Mouse (Mus musculus): ENCODE results near the gene Prkce. TPM values are rescaled to one million over a fixed set of nuclear protein-coding genes. Genes with fewer than 3 reads are reported as not detected.
A peak's percentile ranks its signal among the peaks of the same experiment; 100 is the strongest.

Gene Prkce
- polyA plus RNA-seq, 1 experiment from 2014 or later: 5.5 TPM

DNA sequence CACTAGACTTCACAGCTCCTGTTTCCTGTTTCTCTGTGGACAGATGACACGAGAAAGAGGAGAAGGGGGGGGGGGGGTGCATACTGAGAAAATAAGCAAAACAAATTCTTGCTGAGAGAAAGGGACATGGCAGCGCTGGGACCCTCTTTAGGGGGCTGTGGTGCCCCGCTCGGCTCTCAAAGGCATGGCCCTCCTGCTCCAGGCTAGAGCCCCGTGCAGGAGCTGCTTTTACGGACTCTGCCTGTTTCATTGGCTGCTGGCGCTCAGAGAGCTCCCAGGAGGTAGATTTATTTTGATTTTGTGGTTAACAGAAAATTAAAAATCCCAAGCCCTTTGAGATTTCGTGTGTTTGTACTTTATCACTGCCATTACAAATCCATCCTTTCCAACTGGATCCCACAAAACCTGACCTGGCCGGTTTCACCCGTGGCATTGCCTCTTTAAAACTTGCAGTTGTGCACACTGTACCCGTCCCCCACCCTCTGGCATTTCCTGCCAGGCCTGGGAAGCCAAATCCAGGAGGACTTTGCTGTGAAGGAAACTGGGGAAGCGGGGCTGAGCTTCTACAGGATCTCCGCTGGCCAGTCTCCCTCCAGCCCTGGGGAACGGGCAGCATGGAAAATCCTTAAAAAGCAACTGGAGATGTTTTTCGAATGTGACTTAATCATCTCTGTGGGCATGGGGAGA, 331.9 kb downstream of the Prkce start:
- WGBS: 41% methylated on average over 14 of the region's 15 CpGs
- Histone ChIP-seq H3K4me1 (ENCODE audit: insufficient read depth, low read length) (peaks cover 18% of the 10 kb centered on the region), H3K9ac (replicated peaks; ENCODE audit: low read length) (peak overlapping the region; percentile 32; the same call in 1 of the 2 replicates), H3K27ac (ENCODE audit: low read length) (peak overlapping the region; percentile 83), H3K4me3 (ENCODE audit: low read length) (no peak overlapping the region), H3K4me2 (replicated peaks; ENCODE audit: low read depth, low read length) (no peak overlapping the region), H3K27me3 (ENCODE audit: insufficient read depth, low read length) (no peaks in the 10 kb centered on the region), H3K9me3 (ENCODE audit: low read length) (no peaks in the 10 kb centered on the region), H3K36me3 (ENCODE audit: insufficient read depth, low read length) (no peaks in the 10 kb centered on the region)
- peak; percentile 49; the same call in 1 of the 2 replicates for ATAC-seq (ENCODE audit: low FRiP score, low TSS enrichment)

DNA sequence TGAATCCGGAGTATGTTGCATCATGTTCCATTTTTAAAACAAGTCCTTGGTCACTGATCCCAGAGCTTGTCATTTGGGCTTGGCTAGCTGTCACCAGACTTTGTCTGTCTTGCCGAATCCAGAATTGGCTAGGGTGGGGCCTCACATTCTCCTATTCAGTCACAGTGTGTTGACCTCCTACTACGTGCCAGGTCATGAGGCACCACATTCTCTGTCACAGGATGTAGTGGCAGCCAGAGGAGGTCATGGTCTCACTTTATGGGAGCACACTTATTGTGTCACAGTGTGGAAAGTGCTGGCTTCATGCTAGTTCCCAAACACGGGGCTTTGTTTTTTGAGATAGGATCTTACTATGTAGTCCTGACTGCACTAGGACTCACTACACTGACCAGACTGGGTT, 333.8 kb downstream of the Prkce start:
- Histone ChIP-seq H3K9me3 (ENCODE audit: low read length) (no peaks in the 10 kb centered on the region), H3K27me3 (ENCODE audit: insufficient read depth, low read length) (no peaks in the 10 kb centered on the region), H3K36me3 (ENCODE audit: insufficient read depth, low read length) (no peaks in the 10 kb centered on the region), H3K4me3 (ENCODE audit: low read length) (no peak overlapping the region), H3K9ac (replicated peaks; ENCODE audit: low read length) (no peak overlapping the region), H3K27ac (ENCODE audit: low read length) (no peak overlapping the region), H3K4me1 (ENCODE audit: insufficient read depth, low read length) (peaks cover 19% of the 10 kb centered on the region), H3K4me2 (replicated peaks; ENCODE audit: low read depth, low read length) (no peak overlapping the region)
- WGBS: 77% methylated on average over 4 of the region's 4 CpGs
- ATAC-seq (ENCODE audit: low FRiP score, low TSS enrichment): no peak

DNA sequence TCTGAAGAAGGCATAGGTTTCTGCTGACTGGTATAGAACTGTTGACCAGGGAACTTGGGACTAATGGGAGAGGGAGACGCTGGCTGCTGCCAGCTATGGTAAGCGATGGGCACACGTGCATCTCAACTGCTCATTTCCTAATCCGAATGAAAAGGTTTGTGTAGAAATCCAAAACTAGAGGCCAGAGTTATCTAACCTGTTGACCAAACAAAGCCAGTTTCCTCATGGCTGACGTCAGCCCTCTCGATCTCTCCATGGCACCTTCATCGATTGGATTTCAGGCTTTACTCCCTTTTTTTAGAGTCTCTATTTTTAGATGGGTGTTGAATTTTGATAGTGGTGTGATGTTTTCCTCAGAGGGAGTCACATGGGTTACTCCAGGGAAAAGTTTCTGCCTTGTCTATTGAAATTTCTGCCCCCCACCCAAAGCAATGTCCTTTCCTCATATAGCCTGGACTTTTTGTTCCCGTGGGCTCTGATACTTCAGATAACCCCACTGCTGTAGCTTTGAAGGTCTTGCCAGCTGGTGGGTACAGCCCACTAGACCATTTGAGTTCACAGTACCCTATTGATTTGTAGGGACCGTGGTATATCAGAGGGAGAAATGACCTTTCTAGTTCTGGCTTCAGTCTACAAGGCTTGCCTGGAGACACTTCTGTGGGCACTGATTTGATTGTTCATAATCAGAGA, 335.8 kb downstream of the Prkce start:
- Histone ChIP-seq H3K36me3 (ENCODE audit: insufficient read depth, low read length) (no peaks in the 10 kb centered on the region), H3K27ac (ENCODE audit: low read length) (no peak overlapping the region), H3K9me3 (ENCODE audit: low read length) (no peaks in the 10 kb centered on the region), H3K4me3 (ENCODE audit: low read length) (no peak overlapping the region), H3K4me2 (replicated peaks; ENCODE audit: low read depth, low read length) (no peak overlapping the region), H3K4me1 (ENCODE audit: insufficient read depth, low read length) (peaks cover 28% of the 10 kb centered on the region), H3K27me3 (ENCODE audit: insufficient read depth, low read length) (no peaks in the 10 kb centered on the region), H3K9ac (replicated peaks; ENCODE audit: low read length) (no peak overlapping the region)
- WGBS: 95% methylated on average over 9 of the region's 9 CpGs
- no peak for ATAC-seq (ENCODE audit: low FRiP score, low TSS enrichment)

DNA sequence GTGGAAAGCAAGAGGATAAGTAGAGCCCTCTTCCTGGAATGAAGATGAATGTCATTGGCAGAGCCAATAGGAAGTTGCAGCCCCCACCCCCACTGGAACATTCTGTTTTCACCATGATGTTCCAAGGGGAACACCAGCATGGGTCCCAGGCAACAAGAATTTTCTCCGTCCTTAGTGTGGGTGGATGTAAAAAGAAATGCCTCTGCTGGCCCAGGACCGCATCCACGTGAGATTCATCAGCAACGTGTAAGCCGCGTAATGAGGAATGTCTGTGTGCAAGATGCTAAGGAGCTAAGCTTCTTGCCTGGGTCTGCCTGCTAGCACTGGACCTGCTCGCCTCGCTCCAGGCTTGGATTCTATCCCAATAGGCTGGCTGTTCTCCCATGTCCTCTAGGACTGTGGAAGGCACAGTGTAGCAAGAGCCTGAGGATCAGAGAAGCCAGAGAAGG, 337.6 kb downstream of the Prkce start, which contains the start of gene Gm10309:
Gene Gm10309 (minus strand): TSS at position 50 of the 449 bp plus-strand sequence.
- Histone ChIP-seq H3K36me3 (ENCODE audit: insufficient read depth, low read length) (no peaks in the 10 kb centered on the region), H3K4me3 (ENCODE audit: low read length) (no peak within 1 kb of the TSS), H3K27ac (ENCODE audit: low read length) (no peak within 1 kb of the TSS), H3K4me2 (replicated peaks; ENCODE audit: low read depth, low read length) (no peak within 1 kb of the TSS), H3K9me3 (ENCODE audit: low read length) (no peaks in the 10 kb centered on the region), H3K4me1 (ENCODE audit: insufficient read depth, low read length) (peaks cover 23% of the 10 kb centered on the region), H3K9ac (replicated peaks; ENCODE audit: low read length) (no peak within 1 kb of the TSS), H3K27me3 (ENCODE audit: insufficient read depth, low read length) (no peaks in the 10 kb centered on the region)
- no peak for ATAC-seq (ENCODE audit: low FRiP score, low TSS enrichment)
- WGBS: 84% methylated on average over 8 of the region's 8 CpGs

DNA sequence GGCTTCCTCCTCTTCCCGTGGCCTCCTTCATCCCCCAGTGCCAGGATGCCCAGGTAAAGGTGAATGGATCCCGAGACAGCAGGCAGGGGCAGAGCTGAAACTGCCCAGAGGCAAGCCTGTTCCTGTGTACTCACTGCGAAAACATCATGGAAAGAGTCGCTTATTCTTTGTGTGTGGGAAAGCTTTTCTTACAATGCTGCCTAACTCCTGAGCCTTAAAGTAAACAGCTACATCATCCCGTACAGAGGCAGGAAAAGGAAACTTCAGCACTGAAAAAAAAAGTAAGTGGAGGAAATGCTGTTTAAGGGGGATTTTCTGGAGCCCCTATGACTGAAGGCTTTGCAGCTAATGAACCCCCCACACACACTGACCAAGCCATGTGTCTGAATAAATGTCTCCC, 339.3 kb downstream of the Prkce start:
- H3K4me1 ChIP-seq (ENCODE audit: insufficient read depth, low read length): peaks cover 20% of the 10 kb centered on the region
- peak overlapping the region; percentile 47; the same call in 1 of the 2 replicates for H3K9ac ChIP-seq (replicated peaks; ENCODE audit: low read length)

DNA sequence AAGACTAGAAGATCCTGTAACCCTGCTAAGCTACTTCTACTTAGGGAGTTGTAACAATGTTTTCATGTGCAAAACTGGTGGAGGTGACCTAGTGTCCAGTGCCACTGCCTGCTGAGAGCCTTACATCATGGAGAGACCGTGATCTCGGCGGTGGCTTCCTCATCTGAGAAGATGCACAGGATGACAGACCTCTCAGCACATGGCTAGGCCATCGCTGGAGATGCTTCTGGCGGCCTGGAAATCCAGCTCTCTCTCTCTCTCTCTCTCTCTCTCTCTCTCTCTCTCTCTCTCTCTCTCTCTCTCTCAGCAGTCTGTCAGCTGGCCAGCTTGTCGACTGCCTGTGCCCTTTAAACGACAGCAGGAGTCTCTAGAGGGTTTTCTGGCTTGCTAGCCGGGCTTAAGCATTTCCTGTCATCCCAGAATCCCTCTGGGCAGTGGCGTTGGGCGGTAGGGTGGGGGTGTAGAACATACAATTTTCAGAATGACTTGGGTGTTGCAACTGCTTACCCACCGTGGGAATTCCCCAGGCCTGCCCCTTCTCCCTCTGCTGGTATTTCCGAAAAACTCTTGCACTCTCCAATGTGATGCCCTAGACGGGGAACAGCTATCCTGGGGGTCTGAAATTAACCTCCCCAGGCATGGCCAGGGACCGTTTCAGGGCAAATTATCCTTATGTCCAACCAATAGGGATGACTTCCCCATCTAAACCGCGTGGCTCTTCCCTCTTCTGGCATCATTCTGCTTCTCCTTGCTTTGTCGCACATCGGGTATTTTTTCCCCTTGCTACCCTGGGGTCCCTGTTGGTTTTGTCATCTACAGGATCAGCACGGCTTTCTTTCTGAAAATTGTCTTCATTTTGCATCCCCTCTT, 340.0 kb downstream of the Prkce start:
- no peaks in the 10 kb centered on the region for H3K9me3 ChIP-seq (ENCODE audit: low read length)
- H3K27me3 ChIP-seq (ENCODE audit: insufficient read depth, low read length): no peaks in the 10 kb centered on the region
- H3K36me3 ChIP-seq (ENCODE audit: insufficient read depth, low read length): no peaks in the 10 kb centered on the region
- H3K4me2 ChIP-seq (replicated peaks; ENCODE audit: low read depth, low read length): no peak overlapping the region
- no peak overlapping the region for H3K9ac ChIP-seq (replicated peaks; ENCODE audit: low read length)
- peak overlapping the region; percentile 82 for H3K27ac ChIP-seq (ENCODE audit: low read length)
- no peak for ATAC-seq (ENCODE audit: low FRiP score, low TSS enrichment)
- peaks cover 20% of the 10 kb centered on the region for H3K4me1 ChIP-seq (ENCODE audit: insufficient read depth, low read length)
- H3K4me3 ChIP-seq (ENCODE audit: low read length): no peak overlapping the region
- WGBS: 63% methylated on average over 19 of the region's 19 CpGs

More for the DNA sequence above, 339.3 kb downstream of the Prkce start:
- H3K9me3 ChIP-seq (ENCODE audit: low read length): no peaks in the 10 kb centered on the region
- 0 out of 2 replicates have a peak overlapping the region, but pooled peaks have one; percentile 0 for H3K4me2 ChIP-seq (replicated peaks; ENCODE audit: low read depth, low read length)
- H3K27me3 ChIP-seq (ENCODE audit: insufficient read depth, low read length): no peaks in the 10 kb centered on the region
- WGBS: 58% methylated on average over 5 of the region's 5 CpGs
- no peak for ATAC-seq (ENCODE audit: low FRiP score, low TSS enrichment)
- H3K27ac ChIP-seq (ENCODE audit: low read length): peak overlapping the region; percentile 82
- H3K36me3 ChIP-seq (ENCODE audit: insufficient read depth, low read length): no peaks in the 10 kb centered on the region
- H3K4me3 ChIP-seq (ENCODE audit: low read length): no peak overlapping the region

DNA sequence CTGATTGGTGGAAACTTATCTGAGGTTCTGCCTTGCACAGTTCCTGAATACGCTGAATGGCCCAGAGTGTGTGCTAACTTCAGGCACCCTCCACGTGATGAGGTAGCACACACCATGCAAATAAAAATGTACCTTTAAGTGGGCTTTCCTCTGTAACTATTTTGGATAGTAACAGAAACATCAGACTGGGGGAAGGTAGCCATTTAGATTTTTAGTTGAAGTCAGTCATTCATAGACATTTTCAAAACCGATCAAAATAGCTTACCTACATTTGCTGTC, 340.6 kb downstream of the Prkce start:
- Histone ChIP-seq H3K9ac (replicated peaks; ENCODE audit: low read length) (no peak overlapping the region), H3K36me3 (ENCODE audit: insufficient read depth, low read length) (no peaks in the 10 kb centered on the region), H3K27me3 (ENCODE audit: insufficient read depth, low read length) (no peaks in the 10 kb centered on the region), H3K4me1 (ENCODE audit: insufficient read depth, low read length) (peaks cover 23% of the 10 kb centered on the region), H3K4me2 (replicated peaks; ENCODE audit: low read depth, low read length) (no peak overlapping the region), H3K4me3 (ENCODE audit: low read length) (no peak overlapping the region), H3K27ac (ENCODE audit: low read length) (no peak overlapping the region), H3K9me3 (ENCODE audit: low read length) (no peaks in the 10 kb centered on the region)
- 93% methylated on average over 3 of the region's 3 CpGs for WGBS
- no peak for ATAC-seq (ENCODE audit: low FRiP score, low TSS enrichment)

DNA sequence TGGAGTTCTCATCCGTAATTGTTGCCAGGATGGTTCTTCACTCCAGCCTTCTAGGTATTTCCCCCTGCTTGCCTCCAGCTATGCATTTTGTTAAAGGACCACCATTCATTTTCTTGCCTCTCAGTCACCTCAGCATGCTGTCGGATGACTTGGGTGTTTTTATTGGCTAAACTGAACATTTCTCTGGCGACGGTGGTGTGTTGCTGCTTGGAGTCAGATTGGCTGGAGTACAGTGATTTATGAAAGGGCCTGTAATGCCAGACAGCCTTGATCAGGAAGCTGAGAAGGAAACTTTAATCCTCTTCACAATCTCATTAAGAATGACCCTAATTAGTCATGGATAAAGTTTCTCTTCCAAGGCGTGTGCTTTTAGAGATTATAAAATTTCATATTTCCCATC, 342.3 kb downstream of the Prkce start:
- 18% methylated on average over 5 of the region's 5 CpGs for WGBS
- no peaks in the 10 kb centered on the region for H3K36me3 ChIP-seq (ENCODE audit: insufficient read depth, low read length)
- peak overlapping the region; percentile 37; the same call in 1 of the 2 replicates for H3K27ac ChIP-seq (ENCODE audit: low read length)
- no peaks in the 10 kb centered on the region for H3K9me3 ChIP-seq (ENCODE audit: low read length)
- no peak for ATAC-seq (ENCODE audit: low FRiP score, low TSS enrichment)
- peaks cover 28% of the 10 kb centered on the region for H3K4me1 ChIP-seq (ENCODE audit: insufficient read depth, low read length)
- no peaks in the 10 kb centered on the region for H3K27me3 ChIP-seq (ENCODE audit: insufficient read depth, low read length)
- H3K9ac ChIP-seq (replicated peaks; ENCODE audit: low read length): no peak overlapping the region
- no peak overlapping the region for H3K4me3 ChIP-seq (ENCODE audit: low read length)
- no peak overlapping the region for H3K4me2 ChIP-seq (replicated peaks; ENCODE audit: low read depth, low read length)

DNA sequence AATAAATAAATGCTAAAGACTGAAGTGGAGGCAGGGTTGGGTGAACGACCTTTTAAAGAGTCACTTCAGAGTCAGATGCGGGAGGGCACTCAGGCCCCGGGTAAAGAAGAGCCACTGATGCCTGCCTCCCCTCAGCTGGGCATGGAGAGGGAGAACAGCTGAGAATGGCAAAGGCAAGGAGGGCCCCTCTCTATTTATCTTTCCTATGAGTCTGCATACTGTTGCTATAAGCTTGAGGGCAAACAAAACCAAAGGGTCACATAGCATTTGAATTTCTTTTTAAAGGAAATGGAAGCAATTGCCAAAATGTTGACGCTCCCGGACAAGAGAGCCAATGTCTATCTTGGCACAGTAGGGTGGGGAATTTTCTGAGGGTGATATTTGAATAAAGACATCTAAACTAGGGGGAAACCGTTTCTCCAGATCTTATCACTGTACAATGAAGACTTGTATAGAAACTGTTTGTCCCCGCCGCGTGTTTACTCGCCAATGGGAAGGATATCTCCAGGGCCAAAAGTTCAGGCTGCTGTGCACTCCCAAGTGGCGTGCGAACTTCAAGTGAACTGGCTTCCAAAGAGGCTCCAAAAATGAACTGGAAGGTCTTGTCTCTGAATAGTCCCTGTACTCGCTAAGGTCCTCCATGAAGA, 347.5 kb downstream of the Prkce start:
- peaks cover 10% of the 10 kb centered on the region for H3K4me1 ChIP-seq (ENCODE audit: insufficient read depth, low read length)
- H3K27me3 ChIP-seq (ENCODE audit: insufficient read depth, low read length): no peaks in the 10 kb centered on the region
- no peak overlapping the region for H3K27ac ChIP-seq (ENCODE audit: low read length)
- no peak overlapping the region for H3K9ac ChIP-seq (replicated peaks; ENCODE audit: low read length)
- H3K9me3 ChIP-seq (ENCODE audit: low read length): no peaks in the 10 kb centered on the region
- ATAC-seq (ENCODE audit: low FRiP score, low TSS enrichment): no peak
- WGBS: 60% methylated on average over 13 of the region's 13 CpGs
- no peak overlapping the region for H3K4me2 ChIP-seq (replicated peaks; ENCODE audit: low read depth, low read length)
- no peaks in the 10 kb centered on the region for H3K36me3 ChIP-seq (ENCODE audit: insufficient read depth, low read length)
- no peak overlapping the region for H3K4me3 ChIP-seq (ENCODE audit: low read length)
